Mouse (Mus musculus): ENCODE measurements around the gene Plac1. TPM values are rescaled to one million over a fixed set of nuclear protein-coding genes. Genes with fewer than 3 reads are reported as not detected.

Gene Plac1
- total and polyA plus RNA-seq, 3 experiments: not detected

DNA sequence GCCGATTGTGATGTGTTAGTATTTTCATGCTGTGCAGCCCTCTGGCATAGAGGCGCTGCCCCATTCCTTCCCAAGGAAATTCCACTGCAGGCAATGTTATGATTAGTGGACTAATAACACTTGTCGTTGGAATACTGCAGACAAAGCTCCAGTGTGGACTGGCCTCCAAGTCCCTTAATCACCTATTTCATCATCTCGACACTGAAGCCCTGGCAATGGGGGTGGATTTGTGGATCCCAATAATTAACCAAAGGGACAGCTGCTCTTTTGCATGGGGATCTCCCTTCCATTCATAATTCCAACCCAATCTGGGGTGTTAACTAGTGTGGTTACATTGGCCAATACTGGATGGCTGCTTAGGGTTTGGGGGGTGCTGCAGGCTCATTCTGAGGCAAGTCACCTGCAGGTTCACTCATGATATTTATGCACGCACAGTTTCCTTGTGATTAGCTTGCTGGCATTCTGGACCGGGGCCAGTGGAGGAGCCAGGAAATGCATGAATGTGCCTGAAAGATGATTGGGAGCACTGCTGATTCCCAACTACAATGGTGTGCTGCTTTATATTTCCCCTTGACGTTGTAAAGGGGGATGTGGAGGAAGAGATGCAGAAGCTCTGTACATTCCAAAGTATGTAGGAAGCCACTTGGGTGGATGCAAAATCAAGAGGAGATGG is 25.2 kb downstream of the Plac1 start:
- Histone ChIP-seq H3K36me3 (replicated peaks in 1 of 2; ENCODE audit: control insufficient read depth in 1 of 2, insufficient read depth in 1 of 2, low read length in 1 of 2) (no peaks in the 10 kb centered on the region), H3K4me1 (ENCODE audit: control insufficient read depth in 1 of 2, insufficient read depth in 2 of 2) (no peaks in the 10 kb centered on the region), H3K4me3 (replicated peaks in 1 of 3; ENCODE audit: low read depth in 2 of 3, low read length in 2 of 3, poor library complexity in 1 of 3) (no peak overlapping the region), H3K4me2 (ENCODE audit: insufficient read depth, low read depth, poor library complexity, severe bottlenecking) (no peak overlapping the region), H3K27ac (ENCODE audit: insufficient read depth, low read depth) (no peak overlapping the region), H3K79me2 (replicated peaks; ENCODE audit: control insufficient read depth, extremely low read depth, insufficient read depth, poor library complexity, severe bottlenecking) (no peaks in the 10 kb centered on the region), H3K27me3 (replicated peaks) (no peaks in the 10 kb centered on the region), H3K9me3 (replicated peaks; ENCODE audit: low read length) (no peaks in the 10 kb centered on the region), H3K9ac (ENCODE audit: insufficient read depth, low read depth) (no peak overlapping the region)
- in situ Hi-C loops (cut with MboI; ENCODE audit: low pct_ligation_motif_present, low pct_unique_long_range_greater_than_20kb, low sequenced_read_pairs) (no loop called here), dilution Hi-C loops (cut with MboI; ENCODE audit: extremely low pct_ligation_motif_present, extremely low pct_unique_long_range_greater_than_20kb, low sequenced_read_pairs) (no loop called here)
- DNase-seq (ENCODE audit: extremely low read depth): no peak
- no peak for TF ChIP-seq RCOR1 (conservative IDR thresholded peaks at IDR 0.05; ENCODE audit: low read depth, low read length)
- no peak for TF ChIP-seq MEF2A (IDR thresholded peaks at IDR 0.05; ENCODE audit: borderline replicate concordance, low read depth, low read length)
- no peak for TF ChIP-seq JUN (IDR thresholded peaks at IDR 0.05; ENCODE audit: insufficient read depth, low read depth, low read length)
- TF ChIP-seq CHD2 (IDR thresholded peaks at IDR 0.05; ENCODE audit: low read length): no peak
- TF ChIP-seq NELFE (IDR thresholded peaks at IDR 0.05; ENCODE audit: low read depth, low read length): no peak
- TF ChIP-seq TBP (conservative IDR thresholded peaks at IDR 0.05; ENCODE audit: low read depth, low read length): no peak

- H3K27me3 ChIP-seq (replicated peaks): no peaks in the 10 kb centered on the region
- H3K4me1 ChIP-seq (ENCODE audit: control insufficient read depth in 1 of 2, insufficient read depth in 2 of 2): no peaks in the 10 kb centered on the region
- H3K79me2 ChIP-seq (replicated peaks; ENCODE audit: control insufficient read depth, extremely low read depth, insufficient read depth, poor library complexity, severe bottlenecking): no peaks in the 10 kb centered on the region
- DNase-seq (ENCODE audit: extremely low read depth): no peak
- H3K27ac ChIP-seq (ENCODE audit: insufficient read depth, low read depth): no peak overlapping the region
- no peak overlapping the region for H3K4me2 ChIP-seq (ENCODE audit: insufficient read depth, low read depth, poor library complexity, severe bottlenecking)
- no peak overlapping the region for H3K4me3 ChIP-seq (replicated peaks in 1 of 3; ENCODE audit: low read depth in 2 of 3, low read length in 2 of 3, poor library complexity in 1 of 3)
- H3K9me3 ChIP-seq (replicated peaks; ENCODE audit: low read length): no peaks in the 10 kb centered on the region
- H3K36me3 ChIP-seq (replicated peaks in 1 of 2; ENCODE audit: control insufficient read depth in 1 of 2, insufficient read depth in 1 of 2, low read length in 1 of 2): no peaks in the 10 kb centered on the region
- no peak overlapping the region for H3K9ac ChIP-seq (ENCODE audit: insufficient read depth, low read depth)
- TF ChIP-seq POLR2AphosphoS2 (IDR thresholded peaks at IDR 0.05; ENCODE audit: low read depth, low read length) (no peak), ZKSCAN1 (IDR thresholded peaks at IDR 0.05; ENCODE audit: borderline replicate concordance, low read depth, low read length) (no peak), USF1 (IDR thresholded peaks at IDR 0.05; ENCODE audit: low read depth, low read length) (no peak), MAFK (IDR thresholded peaks at IDR 0.05; ENCODE audit: insufficient replicate concordance, low read length) (no peak), MXI1 (IDR thresholded peaks at IDR 0.05; ENCODE audit: low read depth, low read length) (no peak), POLR2A (IDR thresholded peaks at IDR 0.05; ENCODE audit: low read depth, low read length) (no peak)
- dilution Hi-C loops (cut with MboI; ENCODE audit: extremely low pct_ligation_motif_present, extremely low pct_unique_long_range_greater_than_20kb, low sequenced_read_pairs): no loop called here
- in situ Hi-C loops (cut with MboI; ENCODE audit: low pct_ligation_motif_present, low pct_unique_long_range_greater_than_20kb, low sequenced_read_pairs): no loop called here
Measured at GRCm38 (mm10) chrX:53213838-53214237, 26.1 kb downstream of the Plac1 start.

GRCm38 (mm10) chrX:53212485-53212884 is 27.4 kb downstream of the Plac1 start:
- H3K79me2 ChIP-seq (replicated peaks; ENCODE audit: control insufficient read depth, extremely low read depth, insufficient read depth, poor library complexity, severe bottlenecking): no peaks in the 10 kb centered on the region
- TF ChIP-seq ZNF384 (IDR thresholded peaks at IDR 0.05; ENCODE audit: low read depth, low read length): no peak
- H3K27ac ChIP-seq (ENCODE audit: insufficient read depth, low read depth): no peak overlapping the region
- H3K27me3 ChIP-seq (replicated peaks): no peaks in the 10 kb centered on the region
- H3K9ac ChIP-seq (ENCODE audit: insufficient read depth, low read depth): no peak overlapping the region
- in situ Hi-C loops (cut with MboI; ENCODE audit: low pct_ligation_motif_present, low pct_unique_long_range_greater_than_20kb, low sequenced_read_pairs): no loop called here
- no peak overlapping the region for H3K4me3 ChIP-seq (replicated peaks in 1 of 3; ENCODE audit: low read depth in 2 of 3, low read length in 2 of 3, poor library complexity in 1 of 3)
- no peak overlapping the region for H3K4me2 ChIP-seq (ENCODE audit: insufficient read depth, low read depth, poor library complexity, severe bottlenecking)
- H3K4me1 ChIP-seq (ENCODE audit: control insufficient read depth in 1 of 2, insufficient read depth in 2 of 2): peaks cover 0 to 3% of the 10 kb centered on the region in 2 experiments; a peak in 1 of 4 replicates
- dilution Hi-C loops (cut with MboI; ENCODE audit: extremely low pct_ligation_motif_present, extremely low pct_unique_long_range_greater_than_20kb, low sequenced_read_pairs): no loop called here
- no peak for DNase-seq (ENCODE audit: extremely low read depth)
- no peaks in the 10 kb centered on the region for H3K9me3 ChIP-seq (replicated peaks; ENCODE audit: low read length)
- H3K36me3 ChIP-seq (replicated peaks in 1 of 2; ENCODE audit: control insufficient read depth in 1 of 2, insufficient read depth in 1 of 2, low read length in 1 of 2): no peaks in the 10 kb centered on the region
